Mouse (Mus musculus) layer of hippocampus, postnatal 14 days (tissue): ENCODE measurements around the gene Arx. TPM values are rescaled to one million over a fixed set of nuclear protein-coding genes. Genes with fewer than 3 reads are reported as not detected.

Source experiments
- DNase-seq, 2 experiments: peaks; one replicate each; pipeline ENCODE4 v3.0.0; 2021 to 2022; ENCODE audit warnings: low spot score in 2 of 2, mixed read lengths in 1 of 2
- total RNA-seq, 2 experiments: library from RNA; stranded (reverse); gene quantifications; 2 replicates each; pipeline ENCODE4 v1.2.3; 2021

The Arx gene
- total RNA-seq, 2 experiments from 2014 or later: 14.8 to 16.8 TPM

GRCm38 (mm10) chrX:93319979-93320378, 33.7 kb downstream of the Arx start:
- DNase-seq: no peak

GRCm38 (mm10) chrX:93321336-93321735, 35.1 kb downstream of the Arx start:
- DNase-seq: no peak
